Mouse (Mus musculus) heart, postnatal 36 days (tissue): ENCODE data around the gene Mapk8ip1. TPM values are rescaled to one million over a fixed set of nuclear protein-coding genes. Genes with fewer than 3 reads are reported as not detected.

Source experiments
- DNase-seq, 2 experiments: peaks; one replicate each; pipeline ENCODE4 v3.0.0; 2021 to 2022
- intact Hi-C: fragments of 180-260 bp; cut with DNase I; formaldehyde crosslinking; loops from one replicate; pipeline ENCODE4 v1.15.1; 2025
- total RNA-seq, 2 experiments: library from RNA; stranded (reverse); gene quantifications; 2 replicates each; pipeline ENCODE4 v1.2.3; 2021

Gene Mapk8ip1
- total RNA-seq, 2 experiments from 2014 or later: 4.6 to 4.8 TPM

- no peak for DNase-seq
- intact Hi-C loops: no loop called here
These were observed 8.5 kb downstream of the Mapk8ip1 start for GRCm38 (mm10) chr2:92392318-92393264.

GRCm38 (mm10) chr2:92391703-92392317, 9.3 kb downstream of the Mapk8ip1 start:
- intact Hi-C loops: no loop called here
- no peak for DNase-seq

GRCm38 (mm10) chr2:92391116-92391515, 9.9 kb downstream of the Mapk8ip1 start:
- DNase-seq: no peak
- intact Hi-C loops: no loop called here

GRCm38 (mm10) chr2:92390206-92390930, 10.7 kb downstream of the Mapk8ip1 start:
- intact Hi-C loops: no loop called here
- peak in 1 of 2 experiments; percentile 41 for DNase-seq

GRCm38 (mm10) chr2:92389645-92390044, 11.4 kb downstream of the Mapk8ip1 start:
- intact Hi-C loops: no loop called here

GRCm38 (mm10) chr2:92388891-92389641, 12.0 kb downstream of the Mapk8ip1 start:
- DNase-seq: peak; percentile 70 to 82
- intact Hi-C loops: no loop called here

More at GRCm38 (mm10) chr2:92389645-92390044, 11.4 kb downstream of the Mapk8ip1 start:
- DNase-seq: no peak

GRCm38 (mm10) chr2:92388081-92388517, 13.0 kb downstream of the Mapk8ip1 start:
- intact Hi-C loops: no loop called here
- DNase-seq: no peak

- DNase-seq: no peak
These were observed 13.4 kb downstream of the Mapk8ip1 start for GRCm38 (mm10) chr2:92387646-92388045.

GRCm38 (mm10) chr2:92386821-92387570, 14.1 kb downstream of the Mapk8ip1 start:
- no peak for DNase-seq
- intact Hi-C loops: no loop called here

More at GRCm38 (mm10) chr2:92387646-92388045, 13.4 kb downstream of the Mapk8ip1 start:
- intact Hi-C loops: no loop called here

- no peak for DNase-seq
- intact Hi-C loops: no loop called here
These were observed 15.7 kb downstream of the Mapk8ip1 start for GRCm38 (mm10) chr2:92385113-92386051.

GRCm38 (mm10) chr2:92384101-92384500, 17.0 kb downstream of the Mapk8ip1 start:
- intact Hi-C loops: no loop called here
- DNase-seq: no peak

- no peak for DNase-seq
- intact Hi-C loops: no loop called here
These were observed 18.3 kb downstream of the Mapk8ip1 start for GRCm38 (mm10) chr2:92382759-92383158.

GRCm38 (mm10) chr2:92381901-92382588, 19.0 kb downstream of the Mapk8ip1 start, which contains the start of gene 1700029I15Rik:
1700029I15Rik (plus strand) TSS chr2:92382538.
- intact Hi-C loops: no loop called here

GRCm38 (mm10) chr2:92381161-92381560, 19.9 kb downstream of the Mapk8ip1 start:
- DNase-seq: no peak
- intact Hi-C loops: no loop called here

More at GRCm38 (mm10) chr2:92381901-92382588, 19.0 kb downstream of the Mapk8ip1 start, which contains the start of gene 1700029I15Rik:
- DNase-seq: no peak

GRCm38 (mm10) chr2:92380495-92381050, 20.5 kb downstream of the Mapk8ip1 start:
- intact Hi-C loops: no loop called here
- DNase-seq: no peak

GRCm38 (mm10) chr2:92379783-92380494, 21.1 kb downstream of the Mapk8ip1 start:
- intact Hi-C loops: no loop called here
- DNase-seq: no peak

- no peak for DNase-seq
- intact Hi-C loops: no loop called here
These were observed 23.7 kb downstream of the Mapk8ip1 start for GRCm38 (mm10) chr2:92377320-92377719.
